Mouse (Mus musculus) lung, postnatal 0 days (tissue): ENCODE measurements around the gene Gng11.

Experiments
- CTCF ChIP-seq: IDR thresholded peaks from 2 replicates; pipeline ENCODE4 v1.5.1; 2016; ENCODE audit warnings: antibody characterized with exemption, mild to moderate bottlenecking
- EP300 ChIP-seq: IDR thresholded peaks from 2 replicates; pipeline ENCODE4 v1.6.1; 2016; ENCODE audit warnings: antibody characterized with exemption, mild to moderate bottlenecking, control low read depth

GRCm38 (mm10) chr6:3993492-3993891 is 10.2 kb upstream of the Gng11 start, which contains the start of gene Gngt1:
- TF ChIP-seq CTCF (no peak), EP300 (no peak)
